24 mouse cellular contexts compared by ENCODE assay signal in genomic region chr14:45210683-45211082, GRCm38 (mm10). TPM values are rescaled to one million over a fixed set of nuclear protein-coding genes. Genes with fewer than 3 reads are reported as not detected.
A peak's percentile ranks its signal among the peaks of the same experiment; 100 is the strongest.
DNase-seq lines count a peak whose midpoint lies in the region; ATAC-seq and TF ChIP-seq lines count a peak whose summit lies in the region.
"Had no signal": no experiment of that assay in that cellular context is flagged by ENCODE, and none has a peak within 500 bp of the region (broad histone marks: within the 10 kb centered on the region; RNA-seq: fewer than 3 reads in every experiment).

No protein-coding gene starts in this region.

- H3K27me3 ChIP-seq in lung, embryonic 14.5 days (ENCODE audit: insufficient read depth, low read length), result no peaks in the 10 kb centered on the region
- H3K27me3 ChIP-seq: embryonic facial prominence, embryonic 12.5 days; embryonic facial prominence, embryonic 15.5 days; forebrain, embryonic 12.5 days had no signal

- no peak overlapping the region for H3K4me2 ChIP-seq in lung, embryonic 14.5 days
- H3K4me2 ChIP-seq: embryonic facial prominence, embryonic 12.5 days; embryonic facial prominence, embryonic 15.5 days; forebrain, embryonic 12.5 days had no signal

- H3K4me1 ChIP-seq in lung, embryonic 14.5 days (ENCODE audit: insufficient read depth), result no peaks in the 10 kb centered on the region
- no peaks in the 10 kb centered on the region for H3K4me1 ChIP-seq in ES-E14 (ENCODE audit: control insufficient read depth in 2 of 2, insufficient read depth in 2 of 2, low read length in 2 of 2, poor library complexity in 1 of 2)
- H3K4me1 ChIP-seq: embryonic facial prominence, embryonic 12.5 days; embryonic facial prominence, embryonic 15.5 days; forebrain, embryonic 10.5 days; forebrain, embryonic 12.5 days had no signal

- ATAC-seq in lung, embryonic 14.5 days (ENCODE audit: insufficient read depth), result no peak
- ATAC-seq: forebrain, embryonic 14.5 days; forebrain, embryonic 16.5 days had no signal

- no peak overlapping the region for H3K9ac ChIP-seq in lung, embryonic 14.5 days
- no peak overlapping the region for H3K9ac ChIP-seq in ES-E14 (ENCODE audit: insufficient read depth, low read depth, low read length, poor library complexity, severe bottlenecking)
- H3K9ac ChIP-seq: embryonic facial prominence, embryonic 12.5 days; embryonic facial prominence, embryonic 15.5 days; forebrain, embryonic 12.5 days had no signal

- H3K9me3 ChIP-seq in lung, embryonic 14.5 days (ENCODE audit: low read depth, low read length), result no peaks in the 10 kb centered on the region
- H3K9me3 ChIP-seq in ES-E14 (ENCODE audit: control insufficient read depth, insufficient read depth, low read depth, low read length), result no peaks in the 10 kb centered on the region
- H3K9me3 ChIP-seq: embryonic facial prominence, embryonic 12.5 days; embryonic facial prominence, embryonic 15.5 days; forebrain, embryonic 10.5 days; forebrain, embryonic 12.5 days had no signal

- H3K27ac ChIP-seq in lung, embryonic 14.5 days (ENCODE audit: low read depth), result no peak overlapping the region
- H3K27ac ChIP-seq in ES-E14 (ENCODE audit: insufficient read depth, low read depth, low read length, poor library complexity, severe bottlenecking), result no peak overlapping the region
- H3K27ac ChIP-seq: embryonic facial prominence, embryonic 12.5 days; embryonic facial prominence, embryonic 15.5 days; forebrain, embryonic 10.5 days; forebrain, embryonic 12.5 days had no signal

- in situ Hi-C loops in ES-E14 (cut with MboI; ENCODE audit: low sequenced_read_pairs in 2 of 2, unreplicated experiment in 2 of 2), result no loop called here

- 58% methylated on average over 4 of the region's 4 CpGs for WGBS in lung, embryonic 14.5 days

- H3K36me3 ChIP-seq in lung, embryonic 14.5 days (ENCODE audit: insufficient read depth), result no peaks in the 10 kb centered on the region
- H3K36me3 ChIP-seq in ES-E14 (ENCODE audit: control insufficient read depth, insufficient read depth, low read length, poor library complexity, severe bottlenecking), result no peaks in the 10 kb centered on the region
- H3K36me3 ChIP-seq: embryonic facial prominence, embryonic 12.5 days; embryonic facial prominence, embryonic 15.5 days had no signal

- peak; percentile 32 for DNase-seq in lung, embryonic 14.5 days
- DNase-seq in lung, postnatal 25 days (ENCODE audit: low spot score), result no peak
- DNase-seq in ES-CJ7 (ENCODE audit: low read depth, low spot score) (peak; percentile 19), ES-E14 (ENCODE audit: low read depth, low spot score) (peak; percentile 15), ZHBTc4 (ENCODE audit: low read depth, low spot score) (peak; percentile 57)
- no peak for DNase-seq in right cerebral cortex, postnatal 4 days
- no peak for DNase-seq in heart, postnatal 4 days
- DNase-seq: adrenal gland, adult 2 months; adrenal gland, postnatal 10 days; adrenal gland, postnatal 25 days; cerebellum, adult 11 months; cerebellum, adult 8-10 months; cerebellum, adult 9-11 months; cerebellum, postnatal 14 days; cerebellum, postnatal 36 days; embryo, embryonic 11 days had no signal

- H3K4me3 ChIP-seq in lung, embryonic 14.5 days (ENCODE audit: low read depth, low read length), result no peak overlapping the region
- no peak overlapping the region for H3K4me3 ChIP-seq in ES-E14 (ENCODE audit: insufficient read depth in 1 of 2, low read depth in 1 of 2, low read length in 2 of 2, poor library complexity in 1 of 2, severe bottlenecking in 1 of 2)
- H3K4me3 ChIP-seq: embryonic facial prominence, embryonic 12.5 days; embryonic facial prominence, embryonic 15.5 days; erythroblast, embryonic 14.5 days; forebrain, embryonic 10.5 days; forebrain, embryonic 12.5 days had no signal

- TF ChIP-seq CTCF in lung, embryonic 14.5 days (IDR thresholded peaks at IDR 0.05; ENCODE audit: low read depth), result no peak

TF ChIP-seq in ES-E14, 5 proteins besides CTCF, POLR2A, EP300 and RAD21:
- TF ChIP-seq CHD2 (IDR thresholded peaks at IDR 0.05; ENCODE audit: low read depth, low read length) (no peak), ZC3H11A (IDR thresholded peaks at IDR 0.05; ENCODE audit: borderline replicate concordance, low read depth, low read length) (no peak), HCFC1 (IDR thresholded peaks at IDR 0.05; ENCODE audit: borderline replicate concordance, insufficient read depth, low read length) (no peak), ZNF384 (IDR thresholded peaks at IDR 0.05; ENCODE audit: low read depth, low read length) (no peak), MAFK (IDR thresholded peaks at IDR 0.05; ENCODE audit: insufficient read depth, low read depth, low read length) (no peak)

RNA-seq across cellular contexts. Expression of gene Gpr137c, which starts 8.8 kb away (rescaled TPM):
- 2.1 and 2.2 TPM in 2 replicates for polyA plus RNA-seq in lung, embryonic 14.5 days (2014; fragmentation: Nextera tagmentation; extraction: Ambion mirVana)
- 0.31 and 0.74 TPM in 2 replicates for total RNA-seq in ES-E14 (2012; rRNA removed)
- total RNA-seq in heart, postnatal 4 days (2021), result 1 to 10 TPM; 4.9 to 5.5 TPM
- total RNA-seq: MEL had no signal
- polyA plus RNA-seq: erythroblast, embryonic 14.5 days had no signal

RNA-seq across cellular contexts. Expression of gene Txndc16, which starts 9.4 kb away (rescaled TPM):
- polyA plus RNA-seq in lung, embryonic 14.5 days (2014; fragmentation: Nextera tagmentation; extraction: Ambion mirVana), result 13.8 and 17.5 TPM in 2 replicates
- total RNA-seq in ES-E14 (2012; rRNA removed), result 3.2 and 5.4 TPM in 2 replicates
- 10 to 100 TPM; 12.0 to 13.0 TPM for total RNA-seq in heart, postnatal 4 days (2021)
- polyA plus RNA-seq: erythroblast, embryonic 14.5 days had no signal

Comparison
In these comparisons a context has a peak if more than half of its experiments do, and no peak if none do; other contexts are left out.
1. DNase-seq: peak in lung, embryonic 14.5 days (single experiment), ES-CJ7 (single experiment), ES-E14 (single experiment) and ZHBTc4 (single experiment); none in lung, postnatal 25 days (single experiment), right cerebral cortex, postnatal 4 days (single experiment) and heart, postnatal 4 days (single experiment).